Comparison of ENCODE assay signal across 23 mouse cellular contexts in genomic region chr14:110078351-110078750, GRCm38 (mm10).
DNase-seq lines count a peak whose midpoint lies in the region; ATAC-seq lines count a peak whose summit lies in the region.
"Had no signal": no experiment of that assay in that cellular context is flagged by ENCODE, and none has a peak within 500 bp of the region (broad histone marks: within the 10 kb centered on the region; RNA-seq: fewer than 3 reads in every experiment).

No protein-coding gene starts in this region.

- peak; percentile 15 for DNase-seq in neural tube, embryonic 10.5 days (ENCODE audit: extremely low spot score, low spot score)
- no peak for DNase-seq in lung, postnatal 25 days (ENCODE audit: low spot score)
- DNase-seq in ovary, postnatal 14 days (ENCODE audit: low spot score): no peak
- DNase-seq: adrenal gland, adult 2 months; cerebellum, adult 9-10 months; gastrocnemius, adult 2 months; heart, adult 18-20 months; kidney, adult 9 months; kidney, postnatal 36 days; lung, postnatal 10 days; right cerebral cortex, postnatal 25 days; thymus, postnatal 36 days had no signal

- no peaks in the 10 kb centered on the region for H3K27me3 ChIP-seq in neural tube, embryonic 15.5 days (replicated peaks)
- H3K27me3 ChIP-seq in embryonic facial prominence, embryonic 12.5 days: no peaks in the 10 kb centered on the region
- H3K27me3 ChIP-seq in intestine, embryonic 16.5 days (replicated peaks; ENCODE audit: control insufficient read depth, insufficient read depth, low read length): no peaks in the 10 kb centered on the region
- H3K27me3 ChIP-seq in stomach, embryonic 15.5 days (replicated peaks): no peaks in the 10 kb centered on the region
- H3K27me3 ChIP-seq: heart, embryonic 13.5 days; limb, embryonic 15.5 days; midbrain, embryonic 15.5 days had no signal

- no peaks in the 10 kb centered on the region for H3K4me1 ChIP-seq in neural tube, embryonic 15.5 days
- H3K4me1 ChIP-seq in embryonic facial prominence, embryonic 12.5 days: no peaks in the 10 kb centered on the region
- no peaks in the 10 kb centered on the region for H3K4me1 ChIP-seq in intestine, embryonic 16.5 days (ENCODE audit: control insufficient read depth, insufficient read depth, low read length)
- H3K4me1 ChIP-seq in stomach, embryonic 15.5 days: no peaks in the 10 kb centered on the region
- H3K4me1 ChIP-seq: forebrain, embryonic 10.5 days; heart, embryonic 13.5 days; limb, embryonic 15.5 days; midbrain, embryonic 15.5 days had no signal

- no peak overlapping the region for H3K4me3 ChIP-seq in neural tube, embryonic 15.5 days (replicated peaks)
- no peak overlapping the region for H3K4me3 ChIP-seq in embryonic facial prominence, embryonic 12.5 days
- H3K4me3 ChIP-seq in intestine, embryonic 16.5 days (ENCODE audit: low read length): no peak overlapping the region
- H3K4me3 ChIP-seq in stomach, embryonic 15.5 days (replicated peaks): no peak overlapping the region
- H3K4me3 ChIP-seq: forebrain, embryonic 10.5 days; gastrocnemius, adult 2 months; heart, embryonic 13.5 days; limb, embryonic 15.5 days; midbrain, embryonic 15.5 days; myocyte had no signal

- 87% methylated on average over 6 of the region's 6 CpGs for WGBS in neural tube, embryonic 15.5 days
- WGBS in embryonic facial prominence, embryonic 12.5 days: 27% methylated on average over 6 of the region's 6 CpGs
- WGBS in intestine, embryonic 16.5 days: 47% methylated on average over 6 of the region's 6 CpGs
- WGBS in stomach, embryonic 15.5 days: 41% methylated on average over 6 of the region's 6 CpGs

- no peak overlapping the region for H3K4me2 ChIP-seq in neural tube, embryonic 15.5 days
- no peak overlapping the region for H3K4me2 ChIP-seq in embryonic facial prominence, embryonic 12.5 days (replicated peaks)
- no peak overlapping the region for H3K4me2 ChIP-seq in intestine, embryonic 16.5 days (ENCODE audit: low read depth, low read length)
- no peak overlapping the region for H3K4me2 ChIP-seq in stomach, embryonic 15.5 days
- H3K4me2 ChIP-seq: heart, embryonic 13.5 days; limb, embryonic 15.5 days; midbrain, embryonic 15.5 days had no signal

- H3K9ac ChIP-seq in neural tube, embryonic 15.5 days (replicated peaks): no peak overlapping the region
- no peak overlapping the region for H3K9ac ChIP-seq in embryonic facial prominence, embryonic 12.5 days
- H3K9ac ChIP-seq in intestine, embryonic 16.5 days (ENCODE audit: low read depth, low read length): no peak overlapping the region
- no peak overlapping the region for H3K9ac ChIP-seq in stomach, embryonic 15.5 days
- H3K9ac ChIP-seq: heart, embryonic 13.5 days; limb, embryonic 15.5 days; midbrain, embryonic 15.5 days had no signal

- no peaks in the 10 kb centered on the region for H3K9me3 ChIP-seq in neural tube, embryonic 15.5 days (replicated peaks)
- no peaks in the 10 kb centered on the region for H3K9me3 ChIP-seq in embryonic facial prominence, embryonic 12.5 days
- H3K9me3 ChIP-seq in intestine, embryonic 16.5 days (ENCODE audit: control insufficient read depth, low read length): no peaks in the 10 kb centered on the region
- no peaks in the 10 kb centered on the region for H3K9me3 ChIP-seq in stomach, embryonic 15.5 days
- H3K9me3 ChIP-seq: forebrain, embryonic 10.5 days; limb, embryonic 15.5 days; midbrain, embryonic 15.5 days had no signal

- H3K27ac ChIP-seq in neural tube, embryonic 15.5 days (replicated peaks): no peak overlapping the region
- no peak overlapping the region for H3K27ac ChIP-seq in embryonic facial prominence, embryonic 12.5 days
- no peak overlapping the region for H3K27ac ChIP-seq in intestine, embryonic 16.5 days (ENCODE audit: low read length)
- peak overlapping the region; percentile 13; the same call in 1 of the 2 replicates for H3K27ac ChIP-seq in stomach, embryonic 15.5 days
- H3K27ac ChIP-seq: forebrain, embryonic 10.5 days; gastrocnemius, adult 2 months; heart, embryonic 13.5 days; limb, embryonic 15.5 days; midbrain, embryonic 15.5 days had no signal

- H3K36me3 ChIP-seq in neural tube, embryonic 15.5 days: no peaks in the 10 kb centered on the region
- H3K36me3 ChIP-seq in embryonic facial prominence, embryonic 12.5 days: no peaks in the 10 kb centered on the region
- no peaks in the 10 kb centered on the region for H3K36me3 ChIP-seq in intestine, embryonic 16.5 days (ENCODE audit: control insufficient read depth, insufficient read depth, low read length)
- H3K36me3 ChIP-seq in stomach, embryonic 15.5 days: no peaks in the 10 kb centered on the region
- H3K36me3 ChIP-seq: forebrain, embryonic 10.5 days; heart, embryonic 13.5 days; limb, embryonic 15.5 days; midbrain, embryonic 15.5 days had no signal

- ATAC-seq in neural tube, embryonic 15.5 days (ENCODE audit: low FRiP score): no peak
- ATAC-seq in embryonic facial prominence, embryonic 12.5 days (ENCODE audit: insufficient number of reproducible peaks, insufficient read depth, low FRiP score, low TSS enrichment): 0 out of 2 replicates have a peak, but pooled peaks have one; percentile 67
- peak; percentile 70 for ATAC-seq in intestine, embryonic 16.5 days
- peak; percentile 65; the same call in 1 of the 2 replicates for ATAC-seq in stomach, embryonic 15.5 days (ENCODE audit: insufficient read depth, low FRiP score, low read depth)
- no peak for ATAC-seq in activated CD4-positive, CD25-positive, alpha-beta regulatory T cell, adult 4 months
- ATAC-seq: hindbrain, embryonic 16.5 days; midbrain, embryonic 15.5 days had no signal

Comparison
In these comparisons a context has a peak if more than half of its experiments do, and no peak if none do; other contexts are left out.
1. ATAC-seq: peak in embryonic facial prominence, embryonic 12.5 days (single experiment), intestine, embryonic 16.5 days (single experiment) and stomach, embryonic 15.5 days (single experiment); none in neural tube, embryonic 15.5 days (single experiment) and activated CD4-positive, CD25-positive, alpha-beta regulatory T cell, adult 4 months (single experiment).